Mouse (Mus musculus) hindbrain, embryonic 14.5 days (tissue): ENCODE data around the gene Bmpr2. TPM values are rescaled to one million over a fixed set of nuclear protein-coding genes. Genes with fewer than 3 reads are reported as not detected.

Experiments
- ATAC-seq: fragments of 200-750 bp; cut with Nextera tagmentation; 2 replicates; pipeline ENCODE4 v1.8.0; 2017; ENCODE audit warnings: moderate number of reproducible peaks, mild to moderate bottlenecking, moderate TSS enrichment, moderate library complexity; ENCODE audit not compliant: low FRiP score
- DNase-seq: peaks from one replicate; pipeline ENCODE4 v3.0.0-alpha.2; 2015; ENCODE audit warnings: low spot score
- H3K27ac ChIP-seq: fragments of 300-500 bp; sonication (generic); 2 replicates; pipeline ENCODE4 v1.5.1; 2014; ENCODE audit warnings: mild to moderate bottlenecking, moderate library complexity
- H3K27me3 ChIP-seq: fragments of 300-500 bp; sonication (generic); 2 replicates; pipeline ENCODE4 v1.6.1; 2014; ENCODE audit warnings: mild to moderate bottlenecking, low read length, mixed read lengths; ENCODE audit not compliant: control insufficient read depth, insufficient read depth
- H3K36me3 ChIP-seq: fragments of 300-500 bp; sonication (generic); replicated peaks from 2 replicates; pipeline ENCODE4 v1.6.1; 2014; ENCODE audit not compliant: control insufficient read depth, insufficient read depth
- H3K4me1 ChIP-seq: fragments of 300-500 bp; sonication (generic); replicated peaks from 2 replicates; pipeline ENCODE4 v1.6.1; 2014; ENCODE audit warnings: antibody characterized with exemption, low read length, mixed read lengths; ENCODE audit not compliant: control insufficient read depth, insufficient read depth
- H3K4me2 ChIP-seq: fragments of 300-500 bp; sonication (generic); replicated peaks from 2 replicates; pipeline ENCODE4 v1.6.1; 2014; ENCODE audit warnings: mild to moderate bottlenecking, moderate library complexity
- H3K4me3 ChIP-seq: fragments of 300-500 bp; sonication (generic); replicated peaks from 2 replicates; pipeline ENCODE4 v1.5.1; 2014; ENCODE audit warnings: mild to moderate bottlenecking, low read length
- H3K9ac ChIP-seq: fragments of 300-500 bp; sonication (generic); 2 replicates; pipeline ENCODE4 v1.6.1; 2014
- H3K9me3 ChIP-seq: fragments of 300-500 bp; sonication (generic); 2 replicates; pipeline ENCODE4 v1.6.1; 2016; ENCODE audit warnings: low read length; ENCODE audit not compliant: control insufficient read depth
- WGBS: fragments of 180-500 bp; shearing (Covaris S2); extraction: QIAGEN DNeasy Blood & Tissue Kit; methylation state at CpG from one replicate; pipeline ENCODE4 v1.1.7; 2014; 5-methylcytosine and 5-hydroxymethylcytosine counted together
- polyA plus RNA-seq: library from polyadenylated mRNA; unstranded; fragments of >200 nt; fragmentation: Nextera tagmentation; extraction: Ambion mirVana; gene quantifications from 2 replicates; pipeline ENCODE4 v1.2.1, GENCODE M21; 2014

Gene Bmpr2
- polyA plus RNA-seq, 1 experiment from 2014 or later: 18.4 TPM

DNA sequence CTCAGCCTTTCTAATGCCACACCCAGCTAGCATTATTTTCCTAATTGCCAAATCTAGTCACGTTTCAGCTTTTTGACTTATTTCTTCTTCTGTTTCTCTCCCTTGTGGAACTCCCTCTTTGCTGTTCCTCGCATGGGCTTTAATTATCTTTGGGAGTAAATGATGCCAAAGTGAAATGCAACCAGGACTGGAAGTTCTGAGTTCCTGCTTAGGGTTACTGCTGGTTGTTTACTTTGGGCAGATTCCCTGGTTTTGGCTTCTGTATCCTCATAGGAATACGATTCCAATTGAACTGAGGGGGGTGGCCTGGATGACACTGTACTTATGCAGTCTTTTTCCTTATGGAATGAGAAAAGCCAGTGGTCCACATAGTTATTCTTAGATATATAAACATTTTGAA is 8.7 kb downstream of the Bmpr2 start:
- no peak for DNase-seq
- 63% methylated on average over 3 of the region's 3 CpGs for WGBS
- no peak overlapping the region for H3K27ac ChIP-seq
- no peaks in the 10 kb centered on the region; the same call in 1 of the 2 replicates for H3K36me3 ChIP-seq
- H3K27me3 ChIP-seq: no peaks in the 10 kb centered on the region
- no peak overlapping the region for H3K9ac ChIP-seq
- no peak overlapping the region for H3K4me3 ChIP-seq
- H3K9me3 ChIP-seq: no peaks in the 10 kb centered on the region
- ATAC-seq: no peak
- no peak overlapping the region for H3K4me2 ChIP-seq
- peaks cover 26% of the 10 kb centered on the region for H3K4me1 ChIP-seq

DNA sequence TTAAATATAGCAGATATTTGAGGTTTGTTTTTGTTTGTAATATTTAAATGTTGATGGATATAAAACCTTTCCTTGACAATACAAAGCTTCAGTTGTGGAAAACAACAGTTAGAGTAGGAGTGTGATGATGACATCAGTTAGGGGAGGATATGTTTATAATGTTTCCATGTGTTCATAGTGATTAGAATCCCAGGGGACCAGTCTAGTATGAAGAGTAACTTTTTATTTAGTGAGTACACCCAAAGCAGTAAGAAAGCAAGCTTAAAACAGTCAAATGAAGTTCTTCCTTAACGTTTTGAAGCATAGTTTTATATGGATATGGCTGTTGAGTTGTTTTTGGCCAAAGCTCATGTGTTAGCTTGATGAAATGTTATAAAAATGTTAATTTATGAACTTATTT is 17.9 kb downstream of the Bmpr2 start:
- DNase-seq (no peak), ATAC-seq (no peak)
- WGBS: 90% methylated on average over 1 of the region's 1 CpGs

DNA sequence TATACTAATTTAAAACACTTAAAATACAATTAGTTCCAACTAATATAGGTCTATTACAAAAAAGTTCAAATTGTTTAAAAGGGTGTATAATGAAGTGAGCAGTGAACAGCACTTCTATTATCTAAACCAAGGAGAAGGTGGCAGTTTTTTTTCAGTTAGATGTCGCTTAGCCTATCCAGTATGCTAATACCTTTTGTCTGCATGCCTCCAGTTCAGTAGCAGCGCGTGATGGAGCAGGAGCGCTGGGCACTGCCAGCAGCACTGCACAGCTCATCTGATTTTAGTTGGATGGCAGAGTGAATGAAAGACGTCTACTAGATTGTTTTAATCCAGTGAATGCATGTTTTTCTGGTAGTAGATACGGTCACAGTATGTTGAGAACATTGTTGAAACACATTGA is 25.8 kb downstream of the Bmpr2 start:
- Histone ChIP-seq H3K36me3 (no peaks in the 10 kb centered on the region), H3K27ac (peak overlapping the region; percentile 59; the same call in 1 of the 2 replicates), H3K9ac (peak overlapping the region; percentile 39; the same call in 1 of the 2 replicates), H3K4me3 (no peak overlapping the region), H3K27me3 (no peaks in the 10 kb centered on the region), H3K4me1 (peaks cover 17% of the 10 kb centered on the region), H3K9me3 (no peaks in the 10 kb centered on the region), H3K4me2 (0 out of 2 replicates have a peak overlapping the region, but pooled peaks have one; percentile 19)
- no peak for DNase-seq
- ATAC-seq: peak; percentile 68; the same call in 1 of the 2 replicates
- 14% methylated on average over 6 of the region's 6 CpGs for WGBS

More for the DNA sequence above, 17.9 kb downstream of the Bmpr2 start:
- Histone ChIP-seq H3K27me3 (no peaks in the 10 kb centered on the region), H3K9ac (no peak overlapping the region), H3K36me3 (no peaks in the 10 kb centered on the region), H3K9me3 (no peaks in the 10 kb centered on the region), H3K4me2 (no peak overlapping the region), H3K4me3 (no peak overlapping the region), H3K4me1 (no peaks in the 10 kb centered on the region), H3K27ac (no peak overlapping the region)

DNA sequence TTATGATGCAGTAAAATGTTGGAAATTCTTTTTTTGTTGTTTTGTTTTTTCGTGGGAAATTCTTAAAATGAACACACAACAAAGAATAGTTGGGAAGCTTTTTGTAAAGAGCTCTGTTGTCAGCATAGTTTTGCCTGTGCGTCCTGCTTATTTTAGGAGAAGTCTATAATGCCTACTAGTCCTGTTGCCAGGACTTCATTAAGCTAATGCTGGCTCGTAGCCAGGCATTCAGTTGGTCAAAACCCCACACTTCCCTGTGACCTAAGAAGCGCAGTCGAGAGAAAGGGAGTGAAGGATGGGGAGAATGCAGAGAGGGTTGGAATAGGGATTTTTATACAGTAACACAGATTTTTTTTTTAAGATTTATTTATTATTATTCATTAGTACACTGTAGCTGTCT is 26.5 kb downstream of the Bmpr2 start:
- H3K27me3 ChIP-seq: no peaks in the 10 kb centered on the region
- no peak overlapping the region for H3K27ac ChIP-seq
- no peak overlapping the region for H3K4me3 ChIP-seq
- ATAC-seq (no peak), DNase-seq (peak; percentile 47)
- peaks cover 17% of the 10 kb centered on the region for H3K4me1 ChIP-seq
- WGBS: 53% methylated on average over 5 of the region's 5 CpGs
- H3K4me2 ChIP-seq: 0 out of 2 replicates have a peak overlapping the region, but pooled peaks have one; percentile 7
- no peak overlapping the region for H3K9ac ChIP-seq
- no peaks in the 10 kb centered on the region for H3K9me3 ChIP-seq
- H3K36me3 ChIP-seq: no peaks in the 10 kb centered on the region

- H3K4me1 ChIP-seq: no peaks in the 10 kb centered on the region
- no peaks in the 10 kb centered on the region for H3K9me3 ChIP-seq
- H3K27ac ChIP-seq: no peak overlapping the region
- H3K36me3 ChIP-seq: no peaks in the 10 kb centered on the region
- DNase-seq: peak; percentile 49
- no peak overlapping the region for H3K9ac ChIP-seq
- no peak for ATAC-seq
- no peak overlapping the region for H3K4me3 ChIP-seq
- 23% methylated on average over 1 of the region's 1 CpGs for WGBS
- no peak overlapping the region for H3K4me2 ChIP-seq
- no peaks in the 10 kb centered on the region for H3K27me3 ChIP-seq
Observed at GRCm38 (mm10) chr1:59795336-59795735, 32.1 kb downstream of the Bmpr2 start.

GRCm38 (mm10) chr1:59797865-59798264 is 34.7 kb downstream of the Bmpr2 start:
- H3K9ac ChIP-seq: no peak overlapping the region
- H3K27me3 ChIP-seq: no peaks in the 10 kb centered on the region
- ATAC-seq (no peak), DNase-seq (no peak)
- 86% methylated on average over 2 of the region's 2 CpGs for WGBS
- H3K36me3 ChIP-seq: no peaks in the 10 kb centered on the region
- no peaks in the 10 kb centered on the region for H3K9me3 ChIP-seq
- H3K4me2 ChIP-seq: no peak overlapping the region
- H3K4me3 ChIP-seq: no peak overlapping the region
- peak overlapping the region; percentile 54; the same call in 1 of the 2 replicates for H3K27ac ChIP-seq
- H3K4me1 ChIP-seq: no peaks in the 10 kb centered on the region

DNA sequence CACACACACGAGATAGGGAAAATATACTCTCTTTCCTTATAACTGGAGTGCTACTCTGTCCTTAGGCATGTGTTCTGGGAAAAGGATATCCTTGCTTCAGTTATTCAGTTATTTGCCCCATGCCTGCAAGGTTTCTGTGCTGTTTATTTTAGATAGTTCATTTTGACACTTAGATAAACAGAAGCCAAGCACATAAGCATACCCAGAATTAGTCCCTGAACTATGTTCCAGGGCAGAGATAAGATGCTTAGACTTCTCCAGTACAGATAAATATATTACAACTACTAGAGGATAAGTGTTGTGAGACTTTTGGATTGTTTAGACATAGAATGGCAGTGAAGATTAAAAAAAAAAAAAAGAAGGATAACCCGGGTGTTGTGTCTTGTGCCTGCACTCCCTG is 41.2 kb downstream of the Bmpr2 start:
- H3K9me3 ChIP-seq: no peaks in the 10 kb centered on the region
- no peaks in the 10 kb centered on the region for H3K4me1 ChIP-seq
- no peak overlapping the region for H3K27ac ChIP-seq
- H3K4me2 ChIP-seq: no peak overlapping the region
- H3K36me3 ChIP-seq: no peaks in the 10 kb centered on the region
- ATAC-seq (no peak), DNase-seq (no peak)
- 83% methylated on average over 2 of the region's 2 CpGs for WGBS
- H3K9ac ChIP-seq: no peak overlapping the region
- H3K4me3 ChIP-seq: no peak overlapping the region
- H3K27me3 ChIP-seq: no peaks in the 10 kb centered on the region

- Histone ChIP-seq H3K4me1 (no peaks in the 10 kb centered on the region), H3K4me3 (no peak overlapping the region), H3K4me2 (no peak overlapping the region), H3K9ac (no peak overlapping the region), H3K27ac (no peak overlapping the region), H3K9me3 (no peaks in the 10 kb centered on the region), H3K36me3 (0 out of 2 replicates have a peak, but pooled peaks cover 3% of the 10 kb centered on the region), H3K27me3 (no peaks in the 10 kb centered on the region)
- DNase-seq (no peak), ATAC-seq (no peak)
- 82% methylated on average over 2 of the region's 2 CpGs for WGBS
Observed at GRCm38 (mm10) chr1:59809921-59810320, 46.7 kb downstream of the Bmpr2 start.

- Histone ChIP-seq H3K9me3 (no peaks in the 10 kb centered on the region), H3K36me3 (peaks cover 30% of the 10 kb centered on the region), H3K4me1 (no peaks in the 10 kb centered on the region), H3K9ac (no peak overlapping the region), H3K4me3 (no peak overlapping the region), H3K27me3 (no peaks in the 10 kb centered on the region), H3K4me2 (no peak overlapping the region), H3K27ac (no peak overlapping the region)
- DNase-seq: no peak
- 78% methylated on average over 4 of the region's 4 CpGs for WGBS
- no peak for ATAC-seq
Observed at GRCm38 (mm10) chr1:59812782-59813181, 49.6 kb downstream of the Bmpr2 start.

GRCm38 (mm10) chr1:59825421-59825820 is 62.2 kb downstream of the Bmpr2 start:
- Histone ChIP-seq H3K27ac (no peak overlapping the region), H3K4me3 (no peak overlapping the region), H3K9me3 (no peaks in the 10 kb centered on the region), H3K36me3 (peaks cover 14% of the 10 kb centered on the region), H3K27me3 (no peaks in the 10 kb centered on the region), H3K4me1 (no peaks in the 10 kb centered on the region), H3K9ac (no peak overlapping the region), H3K4me2 (no peak overlapping the region)
- DNase-seq (no peak), ATAC-seq (no peak)
